Mouse (Mus musculus): ENCODE results near the gene Sphk1. TPM values are rescaled to one million over a fixed set of nuclear protein-coding genes. Genes with fewer than 3 reads are reported as not detected.
A peak's percentile ranks its signal among the peaks of the same experiment; 100 is the strongest.

Gene Sphk1
- 5.0 and 7.2 TPM in 2 replicates for polyA plus RNA-seq (2014; fragmentation: Nextera tagmentation; extraction: Ambion mirVana)

DNA sequence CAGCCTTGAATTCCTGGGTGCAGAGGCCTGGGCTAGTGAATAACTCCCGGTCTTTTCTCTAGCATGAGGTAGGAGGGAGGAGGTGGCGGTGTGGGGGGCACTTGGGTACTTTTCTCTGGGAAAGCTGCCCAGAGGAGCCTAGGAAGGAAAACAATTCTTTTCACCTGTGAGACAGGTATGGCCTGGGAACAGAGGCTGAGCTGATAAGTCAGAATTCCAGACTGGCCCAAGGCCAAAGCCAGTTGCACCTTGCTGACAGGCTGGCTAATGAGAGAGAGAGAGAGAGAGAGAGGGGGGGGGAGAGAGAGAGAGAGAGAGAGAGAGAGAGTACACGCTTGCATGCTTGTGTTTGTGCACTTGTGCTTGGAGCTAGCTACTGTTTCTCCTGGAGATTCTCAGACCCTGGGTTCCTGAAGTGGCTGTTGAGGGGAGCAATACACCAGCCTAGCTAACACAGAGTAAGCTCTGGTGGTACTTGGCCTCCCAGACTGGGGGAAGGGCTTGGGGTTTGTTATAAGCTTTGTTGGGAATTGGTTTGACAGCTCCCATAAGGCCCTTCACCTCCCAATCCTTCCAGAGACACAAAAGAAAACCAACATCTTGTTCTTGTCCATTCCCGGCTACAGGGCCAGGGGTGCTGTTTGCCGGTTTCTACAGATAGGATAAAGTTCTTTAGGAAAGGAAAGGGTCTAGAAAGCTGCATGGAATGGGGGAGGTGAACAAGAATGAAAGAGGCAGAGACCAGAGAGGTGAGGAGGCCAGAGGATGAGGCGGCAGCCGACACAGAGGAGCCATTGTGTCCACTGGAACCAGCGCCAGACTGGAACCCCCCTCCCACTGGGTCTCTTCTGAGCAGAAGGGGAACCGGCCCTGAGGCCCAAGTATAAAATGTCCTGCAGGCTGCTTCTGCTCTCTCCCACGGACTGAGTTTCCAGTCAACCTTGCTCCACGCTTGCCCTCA lies at the start of gene Sphk1:
Gene Sphk1, plus strand, starts transcription at position 739 of the 961 bp plus-strand sequence.
- ATAC-seq (replicated peaks; ENCODE audit: insufficient number of reproducible peaks, low FRiP score, low TSS enrichment, low read depth) (no peak), DNase-seq (ENCODE audit: low spot score) (peak; percentile 70)
- H3K4me1 ChIP-seq (ENCODE audit: control insufficient read depth, insufficient read depth, low read length): peaks cover 8% of the 10 kb centered on the region
- 19% methylated on average over 11 of the region's 11 CpGs for WGBS
- peaks cover 18% of the 10 kb centered on the region for H3K27me3 ChIP-seq (ENCODE audit: control insufficient read depth, insufficient read depth, low read length)
- H3K4me3 ChIP-seq (ENCODE audit: low read depth, low read length): peak within 1 kb of the TSS; percentile 44
- no peaks in the 10 kb centered on the region for H3K9me3 ChIP-seq (replicated peaks; ENCODE audit: control insufficient read depth, low read length)
- peak within 1 kb of the TSS; percentile 37 for H3K9ac ChIP-seq (replicated peaks; ENCODE audit: low read length)
- H3K27ac ChIP-seq (replicated peaks; ENCODE audit: low read depth, low read length): peak within 1 kb of the TSS; percentile 37; the same call in 1 of the 2 replicates
- peak within 1 kb of the TSS; percentile 96 for H3K4me2 ChIP-seq (ENCODE audit: low read depth, low read length)
- H3K36me3 ChIP-seq (replicated peaks; ENCODE audit: control insufficient read depth, insufficient read depth, low read depth, low read length): no peaks in the 10 kb centered on the region

- 96% methylated on average over 8 of the region's 8 CpGs for WGBS
- Histone ChIP-seq H3K4me2 (ENCODE audit: low read depth, low read length) (no peak overlapping the region), H3K9ac (replicated peaks; ENCODE audit: low read length) (no peak overlapping the region), H3K27me3 (ENCODE audit: control insufficient read depth, insufficient read depth, low read length) (no peaks in the 10 kb centered on the region), H3K4me3 (ENCODE audit: low read depth, low read length) (no peak overlapping the region), H3K36me3 (replicated peaks; ENCODE audit: control insufficient read depth, insufficient read depth, low read depth, low read length) (peaks cover 29% of the 10 kb centered on the region), H3K9me3 (replicated peaks; ENCODE audit: control insufficient read depth, low read length) (no peaks in the 10 kb centered on the region), H3K27ac (replicated peaks; ENCODE audit: low read depth, low read length) (no peak overlapping the region), H3K4me1 (ENCODE audit: control insufficient read depth, insufficient read depth, low read length) (no peaks in the 10 kb centered on the region)
- DNase-seq (ENCODE audit: low spot score) (no peak), ATAC-seq (replicated peaks; ENCODE audit: insufficient number of reproducible peaks, low FRiP score, low TSS enrichment, low read depth) (no peak)
Measured at GRCm38 (mm10) chr11:116480975-116481374, 49.8 kb upstream of the Sphk1 start.

GRCm38 (mm10) chr11:116481776-116482175 lies 48.9 kb upstream of the Sphk1 start:
- Histone ChIP-seq H3K27ac (replicated peaks; ENCODE audit: low read depth, low read length) (no peak overlapping the region), H3K27me3 (ENCODE audit: control insufficient read depth, insufficient read depth, low read length) (no peaks in the 10 kb centered on the region), H3K9ac (replicated peaks; ENCODE audit: low read length) (no peak overlapping the region; the same call in 1 of the 2 replicates), H3K4me1 (ENCODE audit: control insufficient read depth, insufficient read depth, low read length) (no peaks in the 10 kb centered on the region), H3K36me3 (replicated peaks; ENCODE audit: control insufficient read depth, insufficient read depth, low read depth, low read length) (peaks cover 32% of the 10 kb centered on the region), H3K9me3 (replicated peaks; ENCODE audit: control insufficient read depth, low read length) (no peaks in the 10 kb centered on the region), H3K4me2 (ENCODE audit: low read depth, low read length) (no peak overlapping the region), H3K4me3 (ENCODE audit: low read depth, low read length) (no peak overlapping the region)
- 85% methylated on average over 7 of the region's 7 CpGs for WGBS
- DNase-seq (ENCODE audit: low spot score): no peak
- no peak for ATAC-seq (replicated peaks; ENCODE audit: insufficient number of reproducible peaks, low FRiP score, low TSS enrichment, low read depth)

GRCm38 (mm10) chr11:116484261-116484660 lies 46.5 kb upstream of the Sphk1 start:
- no peak overlapping the region for H3K9ac ChIP-seq (replicated peaks; ENCODE audit: low read length)
- no peak overlapping the region for H3K4me3 ChIP-seq (ENCODE audit: low read depth, low read length)
- no peaks in the 10 kb centered on the region for H3K4me1 ChIP-seq (ENCODE audit: control insufficient read depth, insufficient read depth, low read length)
- H3K9me3 ChIP-seq (replicated peaks; ENCODE audit: control insufficient read depth, low read length): no peaks in the 10 kb centered on the region
- peaks cover 28% of the 10 kb centered on the region for H3K36me3 ChIP-seq (replicated peaks; ENCODE audit: control insufficient read depth, insufficient read depth, low read depth, low read length)
- WGBS: 91% methylated on average over 8 of the region's 8 CpGs
- DNase-seq (ENCODE audit: low spot score) (no peak), ATAC-seq (replicated peaks; ENCODE audit: insufficient number of reproducible peaks, low FRiP score, low TSS enrichment, low read depth) (no peak)
- no peak overlapping the region for H3K27ac ChIP-seq (replicated peaks; ENCODE audit: low read depth, low read length)
- H3K27me3 ChIP-seq (ENCODE audit: control insufficient read depth, insufficient read depth, low read length): no peaks in the 10 kb centered on the region
- H3K4me2 ChIP-seq (ENCODE audit: low read depth, low read length): no peak overlapping the region

GRCm38 (mm10) chr11:116488207-116488606 lies 42.5 kb upstream of the Sphk1 start:
- peaks cover 12% of the 10 kb centered on the region for H3K36me3 ChIP-seq (replicated peaks; ENCODE audit: control insufficient read depth, insufficient read depth, low read depth, low read length)

GRCm38 (mm10) chr11:116488693-116489375 lies 41.9 kb upstream of the Sphk1 start:
- DNase-seq (ENCODE audit: low spot score) (peak; percentile 13), ATAC-seq (replicated peaks; ENCODE audit: insufficient number of reproducible peaks, low FRiP score, low TSS enrichment, low read depth) (no peak)
- Histone ChIP-seq H3K4me3 (ENCODE audit: low read depth, low read length) (peak overlapping the region; percentile 96), H3K27me3 (ENCODE audit: control insufficient read depth, insufficient read depth, low read length) (no peaks in the 10 kb centered on the region), H3K9me3 (replicated peaks; ENCODE audit: control insufficient read depth, low read length) (no peaks in the 10 kb centered on the region), H3K4me1 (ENCODE audit: control insufficient read depth, insufficient read depth, low read length) (no peaks in the 10 kb centered on the region), H3K9ac (replicated peaks; ENCODE audit: low read length) (peak overlapping the region; percentile 95), H3K4me2 (ENCODE audit: low read depth, low read length) (peak overlapping the region; percentile 76), H3K27ac (replicated peaks; ENCODE audit: low read depth, low read length) (no peak overlapping the region), H3K36me3 (replicated peaks; ENCODE audit: control insufficient read depth, insufficient read depth, low read depth, low read length) (peaks cover 12% of the 10 kb centered on the region)
- 80% methylated on average over 14 of the region's 14 CpGs for WGBS

More at GRCm38 (mm10) chr11:116488207-116488606, 42.5 kb upstream of the Sphk1 start:
- Histone ChIP-seq H3K9ac (replicated peaks; ENCODE audit: low read length) (no peak overlapping the region), H3K9me3 (replicated peaks; ENCODE audit: control insufficient read depth, low read length) (no peaks in the 10 kb centered on the region), H3K4me1 (ENCODE audit: control insufficient read depth, insufficient read depth, low read length) (no peaks in the 10 kb centered on the region), H3K27ac (replicated peaks; ENCODE audit: low read depth, low read length) (no peak overlapping the region), H3K4me3 (ENCODE audit: low read depth, low read length) (no peak overlapping the region), H3K27me3 (ENCODE audit: control insufficient read depth, insufficient read depth, low read length) (no peaks in the 10 kb centered on the region), H3K4me2 (ENCODE audit: low read depth, low read length) (no peak overlapping the region)
- no peak for DNase-seq (ENCODE audit: low spot score)
- ATAC-seq (replicated peaks; ENCODE audit: insufficient number of reproducible peaks, low FRiP score, low TSS enrichment, low read depth): no peak

- H3K4me3 ChIP-seq (ENCODE audit: low read depth, low read length): peak overlapping the region; percentile 96
- peak overlapping the region; percentile 76 for H3K4me2 ChIP-seq (ENCODE audit: low read depth, low read length)
- DNase-seq (ENCODE audit: low spot score) (peak; percentile 46), ATAC-seq (replicated peaks; ENCODE audit: insufficient number of reproducible peaks, low FRiP score, low TSS enrichment, low read depth) (peak; percentile 49)
- WGBS: under 1% methylated on average over 39 of the region's 39 CpGs
- peak overlapping the region; percentile 86 for H3K27ac ChIP-seq (replicated peaks; ENCODE audit: low read depth, low read length)
- no peaks in the 10 kb centered on the region for H3K9me3 ChIP-seq (replicated peaks; ENCODE audit: control insufficient read depth, low read length)
- peaks cover 12% of the 10 kb centered on the region for H3K36me3 ChIP-seq (replicated peaks; ENCODE audit: control insufficient read depth, insufficient read depth, low read depth, low read length)
- peak overlapping the region; percentile 95 for H3K9ac ChIP-seq (replicated peaks; ENCODE audit: low read length)
- H3K4me1 ChIP-seq (ENCODE audit: control insufficient read depth, insufficient read depth, low read length): no peaks in the 10 kb centered on the region
- H3K27me3 ChIP-seq (ENCODE audit: control insufficient read depth, insufficient read depth, low read length): no peaks in the 10 kb centered on the region
Measured at GRCm38 (mm10) chr11:116489771-116490231, 40.9 kb upstream of the Sphk1 start.
